Mouse (Mus musculus): ENCODE data around the gene Ubqlnl.

DNA sequence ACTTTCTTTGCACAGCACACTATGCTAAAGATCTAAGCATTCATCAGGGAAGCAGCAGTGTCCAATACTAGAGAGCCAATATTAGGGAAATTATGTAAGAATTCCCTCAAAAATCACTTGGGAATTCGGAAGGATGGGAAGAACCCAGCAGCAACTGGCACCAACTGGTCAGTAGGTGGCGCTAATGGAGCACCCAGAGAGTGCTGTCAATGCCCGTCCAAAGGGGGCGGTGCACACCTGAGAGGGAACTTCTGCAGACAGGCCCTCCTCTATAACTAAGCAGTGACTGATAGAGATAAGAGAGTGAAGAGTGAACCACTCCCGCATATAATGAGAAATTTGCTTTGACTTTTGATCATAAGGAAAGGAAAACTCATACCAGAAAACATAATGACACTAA, 49.5 kb upstream of the Ubqlnl start:
- TF ChIP-seq CTCF (IDR thresholded peaks at IDR 0.05; ENCODE audit: low read depth, low read length) (peak; percentile 99), EP300 (IDR thresholded peaks at IDR 0.05; ENCODE audit: insufficient read depth, low read depth, low read length) (0 out of 2 replicates have a peak, but pooled peaks have one; percentile 33)

Data from ES-Bruce4 (cell line).